Mouse (Mus musculus) spleen, adult 2 months (tissue): ENCODE measurements at regions not wholly inside any gene's neighbourhood (a gene's known extent, or its start where the extent isn't known, plus 50 kb on each side); places are given as distances from the start of the nearest gene placed in this dataset.

ENCODE experiments used
- CTCF ChIP-seq: fragments of 200-500 bp; IDR thresholded peaks from 2 replicates; pipeline ENCODE4 v1.5.1; 2011; ENCODE audit warnings: mild to moderate bottlenecking, inconsistent platforms; ENCODE audit not compliant: insufficient read depth, insufficient read length, insufficient replicate concordance; ENCODE audit errors: extremely low read depth
- POLR2A ChIP-seq: fragments of 200-500 bp; IDR thresholded peaks from 2 replicates; pipeline ENCODE4 v1.6.1; 2011; ENCODE audit warnings: low read depth, low read length, inconsistent platforms

DNA sequence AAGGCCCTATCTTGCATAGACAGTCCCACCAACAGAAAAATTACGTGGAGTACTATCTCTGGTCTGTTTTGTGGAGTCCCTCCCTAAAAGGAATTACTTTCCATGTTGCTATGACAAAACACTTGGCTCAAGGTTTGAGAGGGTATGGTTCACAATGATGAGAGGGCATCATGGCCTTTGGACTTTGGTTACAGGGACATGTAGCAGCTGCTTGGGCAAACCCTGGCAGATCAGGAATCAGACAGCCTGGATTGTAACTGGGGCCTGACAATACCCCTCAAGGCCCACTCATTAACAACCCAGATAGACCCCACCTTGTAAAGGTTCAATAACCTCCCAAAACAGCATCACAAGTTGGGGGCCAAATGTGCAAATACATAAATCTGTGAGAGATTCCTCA lies 237.0 kb upstream of the Gm21798 start:
- TF ChIP-seq CTCF (no peak), POLR2A (no peak)
